Mouse (Mus musculus): ENCODE measurements around the gene Auh.

- TF ChIP-seq POLR2A (IDR thresholded peaks at IDR 0.05; ENCODE audit: low read depth, low read length), result no peak
- TF ChIP-seq CTCF (IDR thresholded peaks at IDR 0.05; ENCODE audit: extremely low read depth, insufficient read length, insufficient replicate concordance, low read depth, low read length), result no peak
Observed at GRCm38 (mm10) chr13:52832481-52833170, 96.9 kb downstream of the Auh start.

Data from small intestine, adult 2 months (tissue).